Mouse (Mus musculus): ENCODE data around the gene Gm21972.

The Gm21972 gene

GRCm38 (mm10) chr1:86133337-86133736, at the start of gene Gm21972:
Gm21972 (plus strand) TSS chr1:86133637.
- no peak for DNase-seq

- DNase-seq: no peak
These were observed 39.0 kb upstream of the Gm21972 start for GRCm38 (mm10) chr1:86094413-86094812.

- DNase-seq: no peak
These were observed 28.4 kb upstream of the Gm21972 start for GRCm38 (mm10) chr1:86105054-86105453.

- no peak for DNase-seq
These were observed 21.7 kb upstream of the Gm21972 start, which contains the start of gene Htr2b for GRCm38 (mm10) chr1:86111779-86112178. Htr2b (minus strand) TSS chr1:86111970.

GRCm38 (mm10) chr1:86114141-86114540, 19.3 kb upstream of the Gm21972 start:
- DNase-seq: no peak

GRCm38 (mm10) chr1:86119549-86119948, 13.9 kb upstream of the Gm21972 start:
- no peak for DNase-seq

- no peak for DNase-seq
These were observed 7.4 kb upstream of the Gm21972 start for GRCm38 (mm10) chr1:86126036-86126435.

- no peak for DNase-seq
These were observed 1.9 kb downstream of the Gm21972 start for GRCm38 (mm10) chr1:86135315-86135714.

- no peak for DNase-seq
These were observed 7.6 kb downstream of the Gm21972 start for GRCm38 (mm10) chr1:86141081-86141480.

GRCm38 (mm10) chr1:86143165-86143564, 9.7 kb downstream of the Gm21972 start:
- DNase-seq: no peak

GRCm38 (mm10) chr1:86144001-86144944, 10.8 kb downstream of the Gm21972 start:
- DNase-seq: peak; percentile 54 to 57

GRCm38 (mm10) chr1:86146293-86146692, 12.9 kb downstream of the Gm21972 start:
- no peak for DNase-seq

GRCm38 (mm10) chr1:86147557-86147956, 14.1 kb downstream of the Gm21972 start:
- DNase-seq: no peak

- no peak for DNase-seq
These were observed 14.7 kb downstream of the Gm21972 start for GRCm38 (mm10) chr1:86148161-86148560.

GRCm38 (mm10) chr1:86150929-86151328, 17.5 kb downstream of the Gm21972 start:
- no peak for DNase-seq

GRCm38 (mm10) chr1:86151376-86151775, 17.9 kb downstream of the Gm21972 start:
- no peak for DNase-seq

- peak in 1 of 2 experiments; percentile 12 for DNase-seq
These were observed 19.2 kb downstream of the Gm21972 start for GRCm38 (mm10) chr1:86152618-86153017.

- peak; percentile 94 to 96 for DNase-seq
These were observed 20.8 kb downstream of the Gm21972 start, which contains the start of gene Armc9 for GRCm38 (mm10) chr1:86154133-86154823. Armc9 (plus strand) TSS chr1:86154780.

GRCm38 (mm10) chr1:86154824-86155164, 21.4 kb downstream of the Gm21972 start:
- no peak for DNase-seq

GRCm38 (mm10) chr1:86156075-86156474, 22.6 kb downstream of the Gm21972 start:
- DNase-seq: no peak

- no peak for DNase-seq
These were observed 23.2 kb downstream of the Gm21972 start for GRCm38 (mm10) chr1:86156595-86156994.

- DNase-seq: no peak
These were observed 26.6 kb downstream of the Gm21972 start for GRCm38 (mm10) chr1:86160059-86160458.

- DNase-seq: no peak
These were observed 27.0 kb downstream of the Gm21972 start for GRCm38 (mm10) chr1:86160479-86160878.

GRCm38 (mm10) chr1:86161061-86161460, 27.6 kb downstream of the Gm21972 start:
- DNase-seq: no peak
